Mouse (Mus musculus): Measurements from ENCODE around the gene Dusp11. TPM values are rescaled to one million over a fixed set of nuclear protein-coding genes. Genes with fewer than 3 reads are reported as not detected.
"Not testable (repeated sequence)": the region's sequence is repeated elsewhere in the genome, so short reads cannot be mapped to it uniquely, and the experiment has no call there.

The Dusp11 gene
- total and polyA plus RNA-seq, 3 experiments: 26.0 to 41.8 (median 38.0) TPM

- H3K4me3 ChIP-seq: no peak overlapping the region
- intact Hi-C loops (cut with DNase I): no loop called here
- H3K9ac ChIP-seq (ENCODE audit: low read depth, low read length): no peak overlapping the region
- H3K36me3 ChIP-seq (ENCODE audit: control insufficient read depth, insufficient read depth, low read length): no peaks in the 10 kb centered on the region
- no peak overlapping the region for H3K27ac ChIP-seq
- no peak for DNase-seq
- no peaks in the 10 kb centered on the region for H3K27me3 ChIP-seq (ENCODE audit: control insufficient read depth, insufficient read depth, low read length)
- H3K4me1 ChIP-seq (ENCODE audit: control insufficient read depth, insufficient read depth, low read length): no peaks in the 10 kb centered on the region
- H3K79me2 ChIP-seq (replicated peaks; ENCODE audit: control insufficient read depth, insufficient read depth, low read length): no peaks in the 10 kb centered on the region
- no peak for TF ChIP-seq CTCF (IDR thresholded peaks at IDR 0.05)
- TF ChIP-seq EP300 (IDR thresholded peaks at IDR 0.05; ENCODE audit: insufficient read depth, low read depth, low read length): no peak
- TF ChIP-seq POLR2A (IDR thresholded peaks at IDR 0.05; ENCODE audit: insufficient read depth, low read depth, low read length): no peak
- WGBS: 39% methylated on average over 3 of the region's 3 CpGs
Observed at GRCm38 (mm10) chr6:85972699-85973098, 11.2 kb upstream of the Dusp11 start.

- no peak overlapping the region for H3K4me3 ChIP-seq
- DNase-seq: no peak
- TF ChIP-seq CTCF (IDR thresholded peaks at IDR 0.05): no peak
- no peak for TF ChIP-seq EP300 (IDR thresholded peaks at IDR 0.05; ENCODE audit: insufficient read depth, low read depth, low read length)
- TF ChIP-seq POLR2A (IDR thresholded peaks at IDR 0.05; ENCODE audit: insufficient read depth, low read depth, low read length): no peak
- intact Hi-C loops (cut with DNase I): loop anchor here (10.0 kb wide), 1 partner anchor 715 kb away; the partner anchor contains the start of gene Snrnp27
- no peak overlapping the region for H3K9ac ChIP-seq (ENCODE audit: low read depth, low read length)
- no peaks in the 10 kb centered on the region for H3K36me3 ChIP-seq (ENCODE audit: control insufficient read depth, insufficient read depth, low read length)
- no peaks in the 10 kb centered on the region for H3K79me2 ChIP-seq (replicated peaks; ENCODE audit: control insufficient read depth, insufficient read depth, low read length)
- no peak overlapping the region for H3K27ac ChIP-seq
- 24% methylated on average over 2 of the region's 2 CpGs for WGBS
- H3K4me1 ChIP-seq (ENCODE audit: control insufficient read depth, insufficient read depth, low read length): peaks cover 3% of the 10 kb centered on the region; the same call in 1 of the 2 replicates
- no peaks in the 10 kb centered on the region for H3K27me3 ChIP-seq (ENCODE audit: control insufficient read depth, insufficient read depth, low read length)
Observed at GRCm38 (mm10) chr6:85969889-85970288, 8.4 kb upstream of the Dusp11 start.

GRCm38 (mm10) chr6:85966686-85967085 is 5.2 kb upstream of the Dusp11 start:
- Histone ChIP-seq H3K9ac (ENCODE audit: low read depth, low read length) (no peak overlapping the region), H3K36me3 (ENCODE audit: control insufficient read depth, insufficient read depth, low read length) (no peaks in the 10 kb centered on the region), H3K79me2 (replicated peaks; ENCODE audit: control insufficient read depth, insufficient read depth, low read length) (no peaks in the 10 kb centered on the region), H3K27ac (peak overlapping the region; percentile 12; the same call in 1 of the 2 replicates), H3K4me3 (no peak overlapping the region), H3K27me3 (ENCODE audit: control insufficient read depth, insufficient read depth, low read length) (no peaks in the 10 kb centered on the region), H3K4me1 (ENCODE audit: control insufficient read depth, insufficient read depth, low read length) (peaks cover 3% of the 10 kb centered on the region; the same call in 1 of the 2 replicates)
- TF ChIP-seq POLR2A (IDR thresholded peaks at IDR 0.05; ENCODE audit: insufficient read depth, low read depth, low read length): no peak
- WGBS: 79% methylated on average over 4 of the region's 4 CpGs
- intact Hi-C loops (cut with DNase I): loop anchor here (10.0 kb wide), 1 partner anchor 718 kb away; the partner anchor contains the start of gene Snrnp27
- peak in 1 of 2 experiments; percentile 18 for DNase-seq

- H3K4me3 ChIP-seq; H3K4me1 ChIP-seq (ENCODE audit: control insufficient read depth, insufficient read depth, low read length); H3K27me3 ChIP-seq (ENCODE audit: control insufficient read depth, insufficient read depth, low read length); H3K79me2 ChIP-seq (replicated peaks; ENCODE audit: control insufficient read depth, insufficient read depth, low read length); H3K36me3 ChIP-seq (ENCODE audit: control insufficient read depth, insufficient read depth, low read length); H3K27ac ChIP-seq; H3K9ac ChIP-seq (ENCODE audit: low read depth, low read length): not testable (repeated sequence)
- peak in 1 of 2 experiments; percentile 20 for DNase-seq
- intact Hi-C loops (cut with DNase I): loop anchor here (10.0 kb wide), 1 partner anchor 719 kb away; the partner anchor contains the start of gene Snrnp27
- 36% methylated on average over 6 of the region's 6 CpGs for WGBS
Observed at GRCm38 (mm10) chr6:85966081-85966480, 4.6 kb upstream of the Dusp11 start.

- WGBS: 75% methylated on average over 3 of the region's 3 CpGs
- no peak overlapping the region for H3K9ac ChIP-seq (ENCODE audit: low read depth, low read length)
- H3K4me3 ChIP-seq: no peak overlapping the region
- H3K36me3 ChIP-seq (ENCODE audit: control insufficient read depth, insufficient read depth, low read length): peaks cover 39% of the 10 kb centered on the region
- no peaks in the 10 kb centered on the region for H3K27me3 ChIP-seq (ENCODE audit: control insufficient read depth, insufficient read depth, low read length)
- intact Hi-C loops (cut with DNase I): no loop called here
- H3K4me1 ChIP-seq (ENCODE audit: control insufficient read depth, insufficient read depth, low read length): peaks cover 6% of the 10 kb centered on the region
- peaks cover 2% of the 10 kb centered on the region; the same call in 1 of the 2 replicates for H3K79me2 ChIP-seq (replicated peaks; ENCODE audit: control insufficient read depth, insufficient read depth, low read length)
- H3K27ac ChIP-seq: no peak overlapping the region
- no peak for DNase-seq
- TF ChIP-seq POLR2A (IDR thresholded peaks at IDR 0.05; ENCODE audit: insufficient read depth, low read depth, low read length) (no peak), CTCF (IDR thresholded peaks at IDR 0.05) (no peak), EP300 (IDR thresholded peaks at IDR 0.05; ENCODE audit: insufficient read depth, low read depth, low read length) (no peak)
Observed at GRCm38 (mm10) chr6:85957581-85957980, 3.9 kb downstream of the Dusp11 start.

GRCm38 (mm10) chr6:85948549-85948948 is 12.9 kb downstream of the Dusp11 start:
- intact Hi-C loops (cut with DNase I): loop anchor here (10.0 kb wide), 1 partner anchor 426 kb away; the partner anchor contains the start of gene Snrpg
- no peak for TF ChIP-seq POLR2A (IDR thresholded peaks at IDR 0.05; ENCODE audit: insufficient read depth, low read depth, low read length)
- TF ChIP-seq CTCF (IDR thresholded peaks at IDR 0.05): no peak
- no peak for TF ChIP-seq EP300 (IDR thresholded peaks at IDR 0.05; ENCODE audit: insufficient read depth, low read depth, low read length)

More at GRCm38 (mm10) chr6:85948549-85948948, 12.9 kb downstream of the Dusp11 start:
- Histone ChIP-seq H3K79me2 (replicated peaks; ENCODE audit: control insufficient read depth, insufficient read depth, low read length) (0 out of 2 replicates have a peak, but pooled peaks cover 1% of the 10 kb centered on the region), H3K27me3 (ENCODE audit: control insufficient read depth, insufficient read depth, low read length) (no peaks in the 10 kb centered on the region), H3K9ac (ENCODE audit: low read depth, low read length) (no peak overlapping the region), H3K4me3 (no peak overlapping the region), H3K36me3 (ENCODE audit: control insufficient read depth, insufficient read depth, low read length) (peaks cover 29% of the 10 kb centered on the region), H3K4me1 (ENCODE audit: control insufficient read depth, insufficient read depth, low read length) (no peaks in the 10 kb centered on the region), H3K27ac (no peak overlapping the region)
- DNase-seq: no peak
- WGBS: 89% methylated on average over 6 of the region's 6 CpGs
